Mouse (Mus musculus) ES-E14 (cell line): Measurements from ENCODE around the gene Hsh2d. TPM values are rescaled to one million over a fixed set of nuclear protein-coding genes. Genes with fewer than 3 reads are reported as not detected.
A peak's percentile ranks its signal among the peaks of the same experiment; 100 is the strongest.

Experiments used
- DNase-seq: peaks from one replicate; pipeline ENCODE4 v3.0.0-alpha.2; 2013; ENCODE audit warnings: low read depth, low spot score
- H3K27ac ChIP-seq: 2 replicates; pipeline ENCODE4 v1.5.1; 2012; ENCODE audit warnings: low read depth, mild to moderate bottlenecking, low read length, moderate library complexity, mixed read lengths; ENCODE audit not compliant: poor library complexity, insufficient read depth, severe bottlenecking
- H3K36me3 ChIP-seq: 2 replicates; pipeline ENCODE4 v1.6.1; 2012; ENCODE audit warnings: mild to moderate bottlenecking, low read length, moderate library complexity, mixed read lengths; ENCODE audit not compliant: control insufficient read depth, poor library complexity, insufficient read depth, severe bottlenecking
- H3K4me1 ChIP-seq, 2 experiments: fragments of 150-350 bp in 1 of 2; sonication (generic) in 1 of 2; 2 replicates each; pipeline ENCODE4 v1.6.1; 2012; ENCODE audit warnings: low read length in 2 of 2, mild to moderate bottlenecking in 1 of 2, mixed read lengths in 1 of 2; ENCODE audit not compliant: control insufficient read depth in 2 of 2, insufficient read depth in 2 of 2, poor library complexity in 1 of 2
- H3K4me3 ChIP-seq, 2 experiments: fragments of 150-350 bp in 1 of 2; sonication (generic) in 1 of 2; 2 replicates each; pipeline ENCODE4 v1.5.1; 2012; ENCODE audit warnings: low read length in 2 of 2, low read depth in 1 of 2, mild to moderate bottlenecking in 1 of 2, mixed read lengths in 1 of 2; ENCODE audit not compliant: insufficient read depth in 1 of 2, poor library complexity in 1 of 2, severe bottlenecking in 1 of 2
- H3K9ac ChIP-seq: 2 replicates; pipeline ENCODE4 v1.6.1; 2012; ENCODE audit warnings: low read depth, mild to moderate bottlenecking, low read length, mixed read lengths; ENCODE audit not compliant: poor library complexity, insufficient read depth, severe bottlenecking
- H3K9me3 ChIP-seq: fragments of 150-350 bp; sonication (generic); 2 replicates; pipeline ENCODE4 v1.6.1; 2012; ENCODE audit warnings: low read depth, mild to moderate bottlenecking, low read length; ENCODE audit not compliant: control insufficient read depth, insufficient read depth
- CHD2 ChIP-seq: IDR thresholded peaks from 2 replicates; pipeline ENCODE4 v1.6.1; 2014; ENCODE audit warnings: mild to moderate bottlenecking, low read depth, low read length, inconsistent platforms
- HCFC1 ChIP-seq: IDR thresholded peaks from 2 replicates; pipeline ENCODE4 v1.6.1; 2012; ENCODE audit warnings: low read length, inconsistent platforms, borderline replicate concordance; ENCODE audit not compliant: insufficient read depth
- MAFK ChIP-seq: IDR thresholded peaks from 2 replicates; pipeline ENCODE4 v1.6.1; 2014; ENCODE audit warnings: mild to moderate bottlenecking, low read depth, low read length, inconsistent platforms; ENCODE audit not compliant: insufficient read depth
- ZC3H11A ChIP-seq: IDR thresholded peaks from 2 replicates; pipeline ENCODE4 v1.6.1; 2012; ENCODE audit warnings: low read depth, mild to moderate bottlenecking, inconsistent platforms, low read length, borderline replicate concordance
- ZNF384 ChIP-seq: IDR thresholded peaks from 2 replicates; pipeline ENCODE4 v1.6.1; 2012; ENCODE audit warnings: low read depth, low read length, inconsistent platforms
- in situ Hi-C, 2 experiments: fragments of 600-800 bp; cut with MboI; formaldehyde crosslinking; loops; one replicate each; pipeline ENCODE4 v1.15.1; 2025; ENCODE audit warnings: low sequenced_read_pairs in 2 of 2, inconsistent platforms in 1 of 2; ENCODE audit not compliant: unreplicated experiment in 2 of 2
- total RNA-seq: library from RNA; depleted of rRNA; stranded (reverse); fragments of 300-350 nt; gene quantifications from 2 replicates; pipeline ENCODE4 v1.2.3, GENCODE M21; 2012

Hsh2d gene
- total RNA-seq, 1 experiment: 0.45 TPM

DNA sequence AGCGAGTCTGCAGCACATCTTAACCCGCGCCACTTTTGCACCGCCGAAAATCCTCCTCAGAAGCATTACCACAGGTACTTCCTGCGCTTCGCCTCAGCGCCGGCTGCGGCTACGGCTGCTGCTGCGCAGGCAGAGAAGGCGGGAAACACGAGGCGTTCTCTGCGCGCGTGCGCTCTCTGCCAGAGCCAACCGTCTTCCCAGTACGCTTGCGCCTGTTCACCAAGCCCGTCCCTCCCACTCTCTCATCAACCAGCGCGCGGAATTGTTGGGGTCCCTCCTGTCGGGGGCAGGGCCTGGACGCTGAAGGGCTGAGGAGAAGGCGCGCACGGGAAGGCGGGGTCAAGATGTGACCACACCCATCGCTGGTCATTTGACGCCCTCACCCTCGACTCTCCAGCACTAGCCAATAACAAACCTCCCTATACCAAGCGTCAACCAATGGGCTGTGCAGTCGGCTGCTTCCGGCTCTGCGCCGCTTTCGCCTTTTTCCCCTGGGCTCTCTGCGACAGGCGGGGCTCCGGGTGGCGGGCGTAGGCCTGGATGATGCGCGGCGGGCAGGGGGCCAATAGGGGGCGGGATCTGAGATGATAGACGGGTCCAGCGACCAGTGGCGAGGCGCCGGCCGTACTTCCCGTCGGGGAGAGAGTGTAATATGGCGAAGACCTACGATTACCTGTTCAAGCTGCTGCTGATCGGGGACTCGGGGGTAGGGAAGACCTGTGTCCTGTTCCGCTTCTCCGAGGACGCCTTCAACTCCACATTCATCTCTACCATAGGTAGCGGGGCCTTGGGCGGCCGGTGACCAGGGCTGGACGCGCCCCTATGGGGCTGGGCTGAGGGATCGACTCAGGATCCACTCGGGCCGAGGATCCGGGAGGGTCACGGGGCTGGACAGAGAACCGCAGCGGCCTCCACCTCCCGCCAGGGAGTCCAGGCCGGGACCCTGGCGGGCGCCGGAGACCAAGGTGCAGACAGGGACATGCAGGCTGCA is 28.4 kb upstream of the Hsh2d start, which contains the start of gene Rab8a:
Rab8a (plus strand) TSS at position 494 of the 991 bp plus-strand sequence.
- peaks cover 4% of the 10 kb centered on the region; the same call in 1 of the 2 replicates for H3K36me3 ChIP-seq
- H3K4me3 ChIP-seq: peak within 1 kb of the TSS; percentile 89 to 95
- H3K4me1 ChIP-seq: peaks cover 0 to 7% of the 10 kb centered on the region in 2 experiments; a peak in 2 of 4 replicates
- in situ Hi-C loops: no loop called here
- H3K9me3 ChIP-seq: no peaks in the 10 kb centered on the region
- TF ChIP-seq MAFK (no peak), CHD2 (peak; percentile 76), HCFC1 (0 out of 2 replicates have a peak, but pooled peaks have one; percentile 66), ZNF384 (no peak)
- H3K9ac ChIP-seq: peak within 1 kb of the TSS; percentile 97
- peak; percentile 98 for DNase-seq
- peak within 1 kb of the TSS; percentile 93 for H3K27ac ChIP-seq

DNA sequence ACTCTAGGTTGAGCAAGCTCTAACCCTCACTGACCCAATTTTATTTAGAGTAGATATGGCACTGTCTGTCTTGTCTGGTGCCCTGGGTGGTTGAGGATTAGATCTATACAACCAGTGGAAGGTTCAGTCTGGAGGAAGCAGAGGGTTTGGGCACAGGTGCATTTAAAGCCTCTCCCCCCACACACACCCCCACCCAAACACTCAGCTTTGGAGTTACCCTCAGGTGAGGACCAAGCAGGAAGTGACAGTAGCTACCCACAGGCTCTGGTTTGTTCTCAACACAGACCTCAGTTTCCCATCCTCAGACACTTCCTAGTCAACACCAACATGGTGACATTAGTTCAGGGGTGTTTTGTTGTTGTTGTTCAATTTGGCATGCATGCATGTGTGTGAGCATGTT is 26.6 kb upstream of the Hsh2d start:
- Histone ChIP-seq H3K36me3 (peaks cover 4% of the 10 kb centered on the region; the same call in 1 of the 2 replicates), H3K4me3 (no peak overlapping the region), H3K9me3 (no peaks in the 10 kb centered on the region), H3K4me1 (peaks cover 0 to 7% of the 10 kb centered on the region in 2 experiments; a peak in 1 of 4 replicates), H3K9ac (no peak overlapping the region), H3K27ac (no peak overlapping the region)
- TF ChIP-seq MAFK (no peak), HCFC1 (no peak), ZC3H11A (no peak), CHD2 (no peak), ZNF384 (no peak)
- no peak for DNase-seq
- in situ Hi-C loops: no loop called here

DNA sequence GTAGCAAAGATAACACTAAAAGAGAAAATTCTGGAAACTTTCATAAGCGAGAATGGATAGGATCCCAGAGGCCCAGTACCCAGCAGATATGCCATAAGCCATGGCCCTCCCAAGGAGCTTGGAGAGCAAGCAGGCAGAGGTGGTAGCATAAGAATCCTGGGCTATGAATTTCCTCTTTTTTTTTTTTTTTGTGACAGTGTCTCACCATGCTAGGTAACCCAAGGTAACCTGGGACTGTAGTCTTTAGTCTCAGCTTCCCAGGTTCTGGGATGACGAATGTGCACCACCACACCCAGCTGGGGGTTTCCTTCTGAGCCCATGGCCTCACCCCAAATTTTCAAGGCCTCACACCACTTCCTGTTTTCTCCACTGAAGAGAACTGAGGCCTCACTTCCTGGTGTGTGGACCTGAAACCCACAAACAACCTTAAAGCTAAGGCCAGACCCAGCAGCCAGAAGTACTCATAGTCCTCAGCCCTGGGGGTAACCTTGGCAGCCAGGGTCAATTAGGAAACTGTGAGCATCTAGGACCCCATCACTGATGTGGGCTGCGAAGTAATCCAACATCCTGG is 20.3 kb upstream of the Hsh2d start:
- in situ Hi-C loops: no loop called here
- Histone ChIP-seq H3K27ac (no peak overlapping the region), H3K36me3 (peaks cover 17% of the 10 kb centered on the region), H3K9ac (no peak overlapping the region), H3K9me3 (no peaks in the 10 kb centered on the region), H3K4me1 (peaks cover 0 to 3% of the 10 kb centered on the region in 2 experiments; a peak in 1 of 4 replicates), H3K4me3 (no peak overlapping the region)
- TF ChIP-seq MAFK: no peak
- no peak for TF ChIP-seq HCFC1
- TF ChIP-seq CHD2: no peak
- no peak for TF ChIP-seq ZNF384
- TF ChIP-seq ZC3H11A: no peak
- no peak for DNase-seq

DNA sequence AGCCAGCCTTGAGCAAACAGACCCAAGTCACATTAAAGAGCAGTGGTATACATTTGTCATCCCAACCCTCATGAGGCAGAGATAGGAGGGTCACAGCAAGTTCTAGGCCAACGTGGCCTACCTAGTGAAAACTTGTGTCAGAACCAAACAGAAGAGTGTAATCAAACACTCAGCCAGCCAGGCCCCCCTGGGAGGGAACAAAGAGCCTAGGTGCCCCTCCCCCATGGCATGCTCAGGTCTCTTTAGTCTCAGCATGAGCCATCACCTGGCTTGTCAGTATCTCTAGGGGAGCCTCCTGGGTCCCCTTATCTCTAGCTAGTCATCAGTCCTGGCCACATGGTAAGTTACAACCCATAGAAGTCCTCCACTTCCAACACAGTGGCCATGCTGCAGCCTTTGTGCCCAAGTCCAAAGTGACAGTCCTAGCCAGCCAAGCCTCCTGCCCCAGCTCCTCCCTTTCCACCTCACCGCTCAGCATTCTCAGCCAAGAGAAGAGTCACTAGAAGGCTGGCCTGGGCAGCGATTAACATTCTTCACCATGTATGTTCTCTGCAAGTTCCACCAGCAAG is 19.7 kb upstream of the Hsh2d start:
- H3K4me3 ChIP-seq: no peak overlapping the region
- H3K9me3 ChIP-seq: no peaks in the 10 kb centered on the region
- peaks cover 20% of the 10 kb centered on the region for H3K36me3 ChIP-seq
- TF ChIP-seq MAFK: no peak
- TF ChIP-seq ZNF384: no peak
- no peak for TF ChIP-seq ZC3H11A
- no peak for TF ChIP-seq CHD2
- no peak for TF ChIP-seq HCFC1
- H3K4me1 ChIP-seq: peaks cover 0 to 3% of the 10 kb centered on the region in 2 experiments; a peak in 1 of 4 replicates
- no peak overlapping the region for H3K27ac ChIP-seq
- in situ Hi-C loops: no loop called here
- H3K9ac ChIP-seq: no peak overlapping the region
- DNase-seq: no peak
